Mouse (Mus musculus): ENCODE results near the gene Iqcj.

- TF ChIP-seq CTCF (IDR thresholded peaks at IDR 0.05; ENCODE audit: borderline replicate concordance, insufficient read depth, low read depth, low read length): no peak
- TF ChIP-seq POLR2A (IDR thresholded peaks at IDR 0.05; ENCODE audit: borderline replicate concordance, insufficient read depth, low read length): no peak
These were observed 4.8 kb upstream of the Iqcj start for GRCm38 (mm10) chr3:67887251-67887650.

All from cerebellum, adult 2 months (tissue).